Mouse (Mus musculus) cerebellum, adult 11-12 months (tissue): ENCODE data around the gene Ube2e1.
"Not testable (repeated sequence)": the region's sequence is repeated elsewhere in the genome, so short reads cannot be mapped to it uniquely, and the experiment has no call there.

Source experiments
- DNase-seq: peaks from one replicate; pipeline ENCODE4 v3.0.0; 2022

The Ube2e1 gene

DNA sequence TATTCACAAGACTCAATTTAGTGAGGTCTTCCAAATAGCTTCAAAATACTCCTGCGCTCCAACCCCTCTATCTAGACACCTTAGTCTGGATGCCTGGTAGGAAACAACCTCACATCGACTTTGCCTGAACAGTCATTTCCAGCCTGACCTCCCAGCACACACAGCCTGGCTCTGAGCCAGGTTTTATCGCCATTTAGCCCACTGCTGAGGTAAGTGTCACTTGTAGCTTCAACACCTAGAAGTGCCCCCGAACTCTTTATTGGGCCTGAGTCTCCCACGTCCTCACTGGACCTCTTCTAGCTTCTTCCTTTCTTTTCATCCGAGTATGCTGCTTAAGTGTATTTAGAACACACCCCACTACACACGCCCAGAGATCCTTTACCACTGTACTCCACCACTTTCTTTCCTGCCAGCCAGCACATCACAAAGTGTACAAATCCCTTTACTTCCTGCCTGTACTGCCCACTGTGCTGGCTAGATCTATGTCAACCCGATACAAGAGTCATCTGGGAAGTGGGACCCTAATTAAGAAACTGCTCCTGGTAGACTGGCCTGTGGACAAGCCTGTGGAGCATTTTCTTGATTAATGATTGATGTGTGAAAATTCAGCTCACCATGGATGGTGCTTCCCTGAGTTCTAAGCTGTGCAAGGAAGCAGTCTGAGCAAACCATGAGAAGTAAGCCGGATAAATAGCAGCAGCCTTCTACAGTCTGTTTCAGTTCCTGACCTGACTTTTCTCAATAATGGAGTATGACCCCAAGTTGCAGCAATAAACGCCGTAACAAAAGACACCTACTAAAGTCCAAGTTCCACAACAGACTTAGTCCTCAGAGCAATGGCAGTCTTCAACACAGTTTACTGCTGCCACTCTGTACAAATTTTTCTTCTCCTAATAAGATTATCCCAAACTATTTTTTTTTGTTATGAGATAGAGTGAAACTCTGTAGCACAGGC lies 13.9 kb downstream of the Ube2e1 start:
- no peak for DNase-seq

DNA sequence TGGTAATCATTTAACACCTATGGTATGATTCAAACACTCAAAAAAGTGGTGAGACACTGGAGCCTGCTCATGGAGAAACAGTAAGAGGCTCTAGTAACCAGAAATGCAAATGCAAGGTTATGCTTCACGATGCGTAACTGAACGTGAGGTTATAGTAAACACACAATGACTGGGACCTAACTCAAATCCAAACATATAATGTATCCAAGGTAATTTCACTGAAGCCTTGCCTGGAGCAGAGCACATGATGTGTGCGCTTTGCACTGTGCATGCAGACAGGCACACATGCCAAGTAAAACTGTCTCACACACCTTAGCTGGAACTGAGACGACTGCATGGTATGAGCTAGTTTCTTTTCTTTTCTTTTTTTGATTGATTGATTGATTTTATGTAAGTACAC lies 27.5 kb downstream of the Ube2e1 start:
- no peak for DNase-seq

DNA sequence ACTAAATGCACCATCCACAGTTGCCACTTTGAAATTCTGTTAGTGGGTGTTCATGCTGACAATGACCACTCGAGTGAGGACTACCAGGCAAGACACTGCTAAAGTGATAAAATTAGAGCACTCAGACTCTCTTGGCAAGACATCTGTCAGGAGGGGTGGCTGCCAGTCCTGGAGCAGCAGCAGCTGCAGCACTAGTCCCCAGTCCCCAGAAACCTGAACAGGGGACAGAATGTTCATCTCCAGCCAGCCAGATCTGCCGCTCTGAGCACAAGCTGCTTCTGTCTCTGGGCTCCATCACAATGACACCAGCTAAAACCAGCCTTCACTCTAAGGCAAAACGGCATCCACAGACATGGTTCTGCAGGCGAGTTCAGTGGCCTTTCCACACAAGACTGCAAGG lies 28.4 kb downstream of the Ube2e1 start:
- DNase-seq = peak; percentile 44

DNA sequence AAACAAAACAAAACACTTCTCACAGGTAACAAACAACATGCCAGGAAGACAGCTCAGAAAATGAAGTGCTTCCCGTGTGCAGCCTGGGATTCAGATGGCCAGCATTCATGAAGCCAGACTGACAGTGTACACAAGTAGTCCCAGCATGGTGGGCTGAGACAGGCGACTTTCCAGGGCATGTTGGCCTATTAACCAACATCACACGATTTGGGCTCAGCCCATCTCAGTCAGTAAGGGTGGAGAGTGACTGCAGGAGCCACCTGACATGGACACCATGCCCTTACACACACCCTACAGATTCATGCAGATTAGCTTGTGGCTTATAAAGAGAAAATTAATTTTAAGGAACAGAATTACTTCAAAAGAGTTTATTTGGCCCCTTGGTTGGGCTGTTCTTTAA lies 28.9 kb downstream of the Ube2e1 start:
- no peak for DNase-seq

DNA sequence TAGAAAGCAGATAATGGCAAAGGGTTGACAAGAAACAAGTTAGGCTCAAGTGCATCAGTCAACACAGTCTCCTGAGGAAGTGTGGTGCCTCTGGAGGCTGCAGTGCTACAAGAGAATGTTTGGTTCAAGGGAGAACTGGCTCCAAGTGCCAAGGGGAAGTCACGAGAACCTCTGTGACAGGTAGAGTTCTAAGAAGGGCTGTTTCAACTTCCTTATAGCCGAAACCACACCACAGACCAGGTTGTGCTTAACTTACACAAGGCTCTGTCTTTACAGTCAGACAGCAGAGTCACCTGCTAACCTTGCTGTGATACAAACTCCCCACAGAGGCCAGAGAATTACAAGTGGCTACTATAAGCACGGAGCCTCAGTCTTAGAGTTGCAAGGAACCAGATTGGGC lies 30.1 kb downstream of the Ube2e1 start:
- no peak for DNase-seq

DNA sequence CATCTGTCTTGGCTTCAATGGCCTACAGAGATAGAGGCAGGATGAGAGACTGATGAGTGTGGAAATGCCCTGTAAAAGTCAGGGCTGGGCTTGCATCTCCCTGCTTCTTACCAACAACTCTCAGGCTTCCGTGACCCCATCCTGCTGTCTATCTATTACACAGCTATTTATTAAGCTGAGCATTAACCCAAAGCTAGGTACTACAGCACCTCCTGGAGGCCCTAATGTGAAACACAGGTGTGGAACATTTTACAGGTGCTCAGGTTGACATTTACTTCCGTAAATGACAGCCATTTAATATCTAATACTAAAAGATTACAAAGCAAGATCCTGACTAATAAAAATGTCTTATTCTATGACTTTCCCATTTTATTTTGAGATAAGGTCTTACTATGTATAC lies 31.0 kb downstream of the Ube2e1 start:
- no peak for DNase-seq

DNA sequence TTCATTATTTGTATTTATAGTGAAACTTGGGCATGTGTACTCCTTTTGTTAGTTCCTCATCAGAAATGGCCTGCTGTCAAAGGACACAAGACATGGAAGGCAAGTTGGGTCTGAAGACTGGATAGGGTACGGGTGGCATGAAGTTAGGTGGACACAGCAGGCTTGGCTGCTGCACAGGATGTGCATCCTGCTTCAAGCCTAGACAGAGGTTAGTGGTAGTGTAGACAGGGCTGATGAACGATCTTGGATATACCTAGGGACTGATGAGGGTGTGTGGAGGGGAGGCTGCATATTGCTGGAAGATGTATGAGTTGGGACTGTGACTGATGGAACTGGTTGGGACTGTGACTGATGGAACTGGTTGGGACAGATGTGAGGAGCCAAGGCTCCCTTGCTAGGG lies 32.8 kb downstream of the Ube2e1 start:
- no peak for DNase-seq

DNA sequence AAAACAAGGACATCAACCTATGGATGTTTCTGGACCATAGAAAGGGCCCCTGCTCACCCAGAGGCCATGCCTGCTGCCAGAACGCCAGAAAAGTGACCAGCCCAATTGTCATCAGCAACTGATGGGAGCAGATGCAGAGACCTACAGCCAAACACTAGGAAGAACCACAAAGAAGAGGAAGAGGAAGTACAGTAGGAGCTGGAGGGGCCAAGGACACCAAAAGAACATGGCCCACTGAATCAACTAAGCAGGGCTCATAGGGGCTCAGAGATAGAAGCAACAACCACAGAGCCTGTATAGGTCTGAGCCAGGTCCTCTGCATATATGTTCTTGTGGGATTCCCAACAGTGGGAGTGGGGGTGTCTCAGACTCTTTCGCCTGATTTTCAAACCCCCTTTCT lies 34.2 kb downstream of the Ube2e1 start:
- no peak for DNase-seq

DNA sequence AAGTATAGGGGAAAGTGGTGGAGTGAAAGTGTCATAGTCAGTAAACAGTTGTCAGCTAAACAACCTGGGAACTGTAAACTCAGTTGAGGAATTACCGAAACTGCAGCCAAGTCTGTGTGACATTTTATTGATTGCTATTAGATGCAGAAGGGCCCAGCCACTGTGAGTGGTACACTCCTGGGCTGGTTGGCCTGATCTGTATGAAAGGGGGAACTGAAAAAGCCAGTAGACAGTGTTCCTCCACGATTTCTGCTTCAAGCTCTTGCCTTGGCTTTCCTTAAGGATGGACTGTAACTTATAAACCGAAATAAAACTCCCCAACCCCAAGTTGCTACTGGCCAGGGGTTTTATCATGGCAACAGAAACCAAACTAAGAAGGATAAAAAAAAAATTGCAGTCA lies 39.1 kb downstream of the Ube2e1 start:
- DNase-seq = no peak

DNA sequence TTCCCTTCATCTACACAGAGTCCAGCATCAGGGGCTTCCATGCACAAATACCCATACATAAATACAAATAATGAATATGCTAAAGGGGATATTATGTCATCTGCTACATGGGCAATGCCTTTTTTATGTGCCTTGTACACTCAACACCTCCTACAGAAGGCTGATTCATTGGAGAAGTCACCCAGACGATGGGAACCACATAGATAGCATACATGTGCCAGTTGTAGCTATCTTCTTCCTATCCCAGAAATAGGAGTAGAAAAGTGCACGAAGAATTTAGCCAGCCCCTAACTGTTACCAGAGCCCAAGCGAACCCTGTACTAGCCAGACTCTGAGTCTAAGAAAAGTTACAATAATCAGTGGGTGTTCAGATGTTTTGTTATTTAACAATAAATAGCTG lies 39.5 kb downstream of the Ube2e1 start:
- no peak for DNase-seq

DNA sequence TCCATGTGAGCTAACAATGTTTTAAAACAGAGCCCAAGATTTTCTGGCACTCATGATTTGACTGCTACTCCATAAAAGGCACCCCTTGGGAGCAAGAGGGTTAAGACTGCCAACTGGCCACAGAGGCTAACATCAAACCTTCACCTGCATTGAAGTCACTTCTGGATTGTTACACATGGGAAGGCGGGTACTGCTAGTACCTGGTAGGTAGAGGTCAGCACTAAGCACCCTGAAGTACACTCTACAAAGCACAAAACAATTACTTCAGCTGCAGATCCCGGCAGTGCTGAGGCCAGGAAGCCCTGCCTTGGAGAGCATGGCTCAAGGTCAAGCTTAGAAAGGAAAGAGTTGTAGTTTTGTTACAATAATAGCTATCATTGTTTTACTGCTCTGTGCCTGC lies 44.3 kb downstream of the Ube2e1 start:
- no peak for DNase-seq

DNA sequence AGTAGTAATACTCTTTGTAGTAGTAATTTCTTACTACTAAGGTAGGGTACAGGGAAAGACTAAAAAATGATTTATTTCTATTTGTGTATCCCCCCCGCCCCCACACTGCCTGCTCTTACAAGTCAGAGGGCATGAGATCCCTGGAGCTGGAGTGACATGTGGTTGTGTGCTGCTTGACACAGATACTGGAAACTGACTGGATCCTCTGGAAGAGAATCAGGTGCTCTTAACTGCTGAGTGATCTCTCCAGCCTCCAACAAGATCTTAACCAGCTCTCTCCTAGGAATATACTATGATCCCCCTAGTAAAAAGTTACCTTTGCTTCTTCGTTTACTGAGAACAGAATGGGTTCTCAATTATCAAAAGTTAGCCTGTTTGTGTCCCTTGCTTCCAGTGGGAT lies 45.2 kb downstream of the Ube2e1 start:
- no peak for DNase-seq

DNA sequence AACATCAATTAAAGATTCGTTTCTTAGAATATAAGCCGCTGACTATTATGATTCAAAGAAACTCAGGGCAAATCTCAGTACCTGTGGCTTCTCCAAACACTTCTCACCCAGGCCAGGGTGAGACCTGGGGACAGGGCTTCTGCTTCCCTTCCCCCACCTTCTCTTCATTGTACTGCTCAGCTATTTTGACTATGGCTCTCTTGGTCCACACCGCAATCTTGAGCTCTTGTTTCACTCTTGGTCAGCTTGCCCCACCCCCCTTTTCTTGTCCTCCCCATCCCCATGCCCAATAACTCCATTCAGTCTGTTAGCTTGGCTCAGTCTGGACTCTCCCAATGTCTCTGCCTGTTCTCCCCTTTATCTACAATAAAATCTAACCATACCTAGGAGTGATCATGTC lies 46.2 kb downstream of the Ube2e1 start:
- no peak for DNase-seq

DNA sequence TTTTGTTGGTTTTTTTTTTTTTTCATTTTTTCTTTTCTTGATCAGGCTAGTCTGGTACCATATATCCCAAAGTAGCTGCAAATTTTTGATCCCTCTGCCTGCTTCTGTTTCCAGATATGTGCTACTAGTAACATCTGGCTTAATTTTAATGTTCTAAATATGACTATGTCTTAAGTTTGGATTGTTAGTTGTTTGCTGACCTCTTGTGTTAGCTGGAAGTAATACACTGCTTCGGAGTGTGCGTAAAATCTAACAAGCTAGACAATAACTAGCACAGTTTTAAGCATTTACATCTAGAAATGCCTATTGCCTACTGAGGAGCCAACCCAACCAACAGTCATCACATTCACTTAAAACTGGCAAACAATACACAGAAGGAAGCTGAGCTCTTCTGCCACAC lies 47.1 kb downstream of the Ube2e1 start:
- no peak for DNase-seq

DNA sequence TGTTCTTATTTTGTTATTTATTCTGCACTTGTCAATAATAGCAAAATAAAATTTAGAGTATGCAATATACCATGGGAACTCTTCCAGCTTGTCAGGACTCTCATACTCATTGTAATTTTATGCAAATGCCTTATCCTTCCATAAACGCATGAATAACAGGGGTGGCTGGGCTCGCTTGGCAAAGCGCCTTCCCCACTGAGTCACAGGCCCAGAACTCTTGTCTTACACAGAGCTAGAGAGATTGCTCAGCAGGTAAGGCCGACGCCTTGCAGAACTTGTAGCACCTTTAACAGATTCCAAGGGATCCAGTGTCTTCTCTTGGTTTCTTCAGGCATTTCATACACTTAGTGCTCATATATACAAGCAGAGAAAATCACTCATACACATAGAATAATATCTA lies 51.3 kb downstream of the Ube2e1 start:
- DNase-seq = no peak

DNA sequence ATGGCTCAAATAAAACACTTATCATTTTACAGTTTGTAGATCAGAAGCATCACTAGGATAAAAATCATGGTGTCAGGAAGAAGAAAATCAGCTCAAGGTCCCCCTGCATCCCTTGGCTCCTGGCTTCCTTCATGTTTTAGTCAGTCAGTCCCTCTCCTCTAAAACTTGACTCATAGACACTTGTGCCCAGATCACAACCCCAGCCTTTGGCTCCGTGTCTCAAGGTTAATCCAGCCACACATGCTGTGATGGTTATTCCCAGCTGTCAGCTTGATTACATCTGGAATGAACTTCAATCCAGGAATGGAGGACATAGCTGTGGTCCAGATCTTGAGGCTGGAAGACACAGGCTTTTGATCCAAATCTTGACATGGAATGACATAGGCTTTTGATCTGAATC lies 57.1 kb downstream of the Ube2e1 start:
- DNase-seq = no peak

DNA sequence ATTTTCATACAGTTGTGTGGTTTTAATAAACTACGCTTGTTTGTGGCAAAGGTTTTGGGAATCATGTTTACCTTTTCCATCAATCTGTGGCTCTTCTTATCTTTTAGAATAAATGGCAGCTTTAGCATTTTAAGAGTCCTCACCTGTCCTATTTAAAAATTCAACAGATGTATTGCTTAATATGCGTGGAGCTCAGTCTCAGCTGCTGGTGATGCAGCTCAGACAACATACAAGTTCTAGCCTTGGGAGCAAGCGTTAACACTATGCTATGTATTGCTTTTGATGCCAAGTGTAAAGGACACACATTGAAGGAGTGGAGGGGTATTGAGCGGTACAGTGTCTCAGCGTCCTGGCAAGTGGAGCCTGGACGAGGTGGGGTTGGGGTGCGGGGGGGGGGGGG lies 60.0 kb downstream of the Ube2e1 start:
- peak; percentile 41 for DNase-seq

DNA sequence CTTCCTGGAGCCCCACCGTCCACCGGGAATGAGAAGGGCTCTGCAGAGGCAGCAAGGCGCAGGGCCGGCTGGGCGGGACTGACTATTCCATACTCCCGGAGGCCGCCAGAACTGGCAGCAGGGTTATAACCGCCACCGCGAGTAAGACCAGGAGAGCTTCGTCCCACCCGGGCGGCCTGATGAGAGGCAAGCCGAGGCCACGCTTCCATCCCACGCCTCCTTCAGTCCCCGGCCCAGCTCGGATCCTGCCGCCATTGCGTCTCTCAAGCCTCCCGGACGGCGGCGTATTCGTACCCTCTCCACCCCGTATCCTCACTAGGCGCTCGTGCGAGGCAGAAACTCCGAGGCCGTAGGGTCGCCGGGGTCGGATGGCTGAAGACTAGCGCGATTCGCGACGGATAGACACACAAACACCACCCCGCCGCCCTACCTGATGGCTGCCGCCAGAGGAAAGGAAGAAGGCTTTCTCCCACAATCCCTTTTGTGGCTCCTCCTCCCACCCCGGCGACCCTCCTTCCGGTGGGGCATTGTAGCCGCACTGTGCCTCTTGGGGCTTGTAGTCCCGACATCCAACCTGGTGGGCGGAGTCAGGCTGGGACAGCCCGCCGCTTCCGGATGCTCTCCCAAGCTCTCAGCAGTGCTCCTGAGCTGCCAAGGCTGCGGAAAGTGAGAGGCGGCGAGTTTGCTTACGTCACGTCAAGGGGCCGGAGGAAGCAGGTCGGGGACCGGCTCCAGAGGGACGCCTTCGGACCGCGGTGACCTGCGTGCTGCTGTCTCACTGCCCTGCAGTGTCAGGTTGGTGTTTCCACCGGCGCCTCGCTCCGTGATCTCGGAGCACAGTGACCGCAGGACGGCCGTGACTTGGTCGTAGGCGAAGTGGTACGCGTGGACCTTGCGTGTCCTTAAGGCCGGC lies 60.9 kb downstream of the Ube2e1 start, which contains the start of the genes Nkiras1 and Rpl15:
Gene Nkiras1, plus strand, starts transcription at position 608 of the 913 bp plus-strand sequence.
Gene Rpl15, minus strand, starts transcription at position 863 of the 913 bp plus-strand sequence.
- DNase-seq = peak; percentile 100

DNA sequence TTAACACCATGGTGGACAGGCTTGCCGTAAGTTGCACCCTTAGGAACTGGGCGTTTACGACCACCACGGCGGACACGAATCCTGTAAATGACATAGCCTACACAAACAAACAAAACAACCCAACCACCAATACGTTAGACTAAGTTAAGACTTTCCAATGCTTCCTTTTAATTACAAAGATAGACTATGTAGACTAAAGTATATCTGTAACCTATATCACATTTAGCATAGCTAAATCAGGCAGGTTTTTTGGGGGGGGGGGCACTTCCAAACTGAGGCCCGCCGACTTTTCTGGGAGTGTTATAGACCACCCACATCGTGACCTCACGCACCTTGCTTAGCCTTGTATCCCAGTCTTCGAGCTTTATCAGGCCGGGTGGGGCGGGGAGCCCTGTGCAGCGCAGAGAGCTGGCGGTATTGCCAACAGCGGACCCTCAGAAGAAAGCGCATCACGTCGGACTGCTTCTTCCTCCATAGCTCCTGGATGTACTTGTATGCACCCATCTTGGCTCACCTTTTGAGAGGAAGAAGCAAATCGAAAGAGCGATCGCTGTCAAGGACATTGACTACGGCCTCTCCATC lies 61.6 kb downstream of the Ube2e1 start:
- not testable (repeated sequence) for DNase-seq

DNA sequence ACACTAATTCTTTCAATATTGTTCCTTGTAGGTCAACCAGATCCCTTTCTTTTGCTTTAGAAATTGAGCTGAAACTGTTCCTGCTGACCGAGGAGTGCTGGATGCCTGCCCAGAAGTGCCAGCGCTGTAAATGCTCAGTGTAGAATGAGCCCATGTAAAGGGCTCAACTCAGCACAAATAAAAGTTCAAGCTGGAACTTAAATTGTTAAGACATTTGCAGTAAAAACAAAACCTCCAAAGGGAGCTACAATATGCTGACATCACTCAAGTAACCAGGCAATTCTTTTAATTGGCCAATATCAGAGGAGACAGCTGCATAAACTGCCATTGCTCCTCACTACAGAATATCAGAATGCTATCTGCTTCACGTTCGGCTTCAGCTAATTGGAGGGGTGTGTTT lies 68.2 kb downstream of the Ube2e1 start:
- DNase-seq = no peak

DNA sequence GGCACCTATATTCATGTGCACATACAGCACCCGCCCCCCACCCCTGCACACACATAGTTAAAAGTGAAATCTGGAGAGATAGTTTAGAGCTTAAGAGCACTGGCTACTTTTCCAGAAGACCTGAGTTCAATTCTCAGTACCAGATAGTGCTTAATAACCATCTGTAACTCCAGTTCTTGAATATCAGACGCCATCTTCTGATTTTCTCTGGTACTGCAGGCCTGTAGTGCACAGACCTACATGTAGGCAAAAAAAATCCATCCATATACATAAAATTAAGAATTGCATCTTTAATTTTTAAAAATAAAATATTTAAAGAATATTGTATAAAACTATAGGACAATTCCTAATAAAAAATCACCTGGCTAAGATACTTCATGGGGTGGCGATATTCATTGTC lies 70.5 kb downstream of the Ube2e1 start:
- no peak for DNase-seq

DNA sequence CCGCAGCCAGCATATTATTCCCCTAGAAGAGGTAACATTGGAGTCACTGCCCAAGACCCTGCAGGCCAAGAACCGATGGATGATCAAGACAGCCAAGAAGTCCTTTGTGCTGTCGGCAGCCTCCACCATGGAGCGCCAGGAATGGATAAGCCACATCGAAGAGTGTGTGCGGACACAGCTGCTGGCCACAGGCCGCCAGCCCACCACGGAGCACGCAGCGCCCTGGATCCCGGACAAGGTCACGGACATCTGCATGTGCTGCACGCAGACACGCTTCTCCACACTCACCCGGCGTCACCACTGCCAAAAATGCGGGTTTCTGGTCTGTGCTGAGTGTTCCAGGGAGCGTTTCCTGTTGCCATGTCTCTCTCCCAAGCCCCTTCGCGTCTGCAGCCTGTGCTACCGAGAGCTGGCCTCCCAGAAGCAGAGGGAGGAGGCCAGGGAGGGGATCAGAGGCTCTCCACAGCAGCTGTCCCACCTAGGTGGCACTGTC lies 89.0 kb downstream of the Ube2e1 start:
- no peak for DNase-seq

DNA sequence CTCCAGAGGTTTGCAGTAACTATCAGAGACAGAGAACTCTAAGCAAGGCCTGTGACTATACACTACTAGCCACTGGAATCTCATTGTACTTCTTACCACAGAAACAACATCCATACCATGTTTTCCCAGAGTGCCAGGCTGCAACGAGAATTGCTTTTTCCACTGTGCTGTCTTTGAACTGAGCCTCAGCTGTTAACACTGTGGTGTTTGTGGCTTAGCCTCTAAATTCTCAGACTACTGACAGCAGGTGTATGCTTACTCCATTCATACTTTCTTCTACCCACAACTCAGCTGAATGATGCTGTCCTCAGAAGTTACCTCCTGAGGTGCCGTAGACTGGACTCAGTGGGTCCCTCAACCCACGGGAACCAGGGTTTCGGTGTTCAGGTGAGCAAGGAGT lies 89.9 kb downstream of the Ube2e1 start:
- no peak for DNase-seq
